Mouse (Mus musculus): ENCODE measurements around the gene Tmem150b. TPM values are rescaled to one million over a fixed set of nuclear protein-coding genes. Genes with fewer than 3 reads are reported as not detected.

Tmem150b gene
- not detected in 2 replicates for polyA plus RNA-seq (2012)

GRCm38 (mm10) chr7:4725169-4725568, at the start of gene Tmem150b:
TSS of gene Tmem150b (minus strand) at chr7:4725249.
- Histone ChIP-seq H3K9me3 (ENCODE audit: control insufficient read depth, low read length) (no peaks in the 10 kb centered on the region), H3K36me3 (ENCODE audit: control insufficient read depth) (no peaks in the 10 kb centered on the region), H3K4me3 (replicated peaks) (no peak within 1 kb of the TSS), H3K27me3 (ENCODE audit: control insufficient read depth) (peaks cover 13% of the 10 kb centered on the region), H3K4me1 (ENCODE audit: control insufficient read depth) (no peaks in the 10 kb centered on the region; the same call in 1 of the 2 replicates)
- no peak for TF ChIP-seq TAL1 (IDR thresholded peaks at IDR 0.05; ENCODE audit: low read length)
- TF ChIP-seq GATA1 (IDR thresholded peaks at IDR 0.05; ENCODE audit: low read length), result no peak

- Histone ChIP-seq H3K36me3 (ENCODE audit: control insufficient read depth) (no peaks in the 10 kb centered on the region), H3K4me3 (replicated peaks) (no peak within 1 kb of the TSS), H3K27me3 (ENCODE audit: control insufficient read depth) (peaks cover 50% of the 10 kb centered on the region), H3K9me3 (ENCODE audit: control insufficient read depth, low read length) (no peaks in the 10 kb centered on the region; the same call in 1 of the 2 replicates), H3K4me1 (ENCODE audit: control insufficient read depth) (no peaks in the 10 kb centered on the region)
- no peak for TF ChIP-seq TAL1 (IDR thresholded peaks at IDR 0.05; ENCODE audit: low read length)
Observed at GRCm38 (mm10) chr7:4771202-4771601, 46.2 kb upstream of the Tmem150b start, which contains the start of gene Fam71e2. TSS of gene Fam71e2 (minus strand) at chr7:4771302.

GRCm38 (mm10) chr7:4764946-4765710, 40.1 kb upstream of the Tmem150b start:
- Histone ChIP-seq H3K27me3 (ENCODE audit: control insufficient read depth) (peaks cover 54% of the 10 kb centered on the region), H3K4me3 (replicated peaks) (no peak overlapping the region), H3K9me3 (ENCODE audit: control insufficient read depth, low read length) (no peaks in the 10 kb centered on the region), H3K4me1 (ENCODE audit: control insufficient read depth) (no peaks in the 10 kb centered on the region), H3K36me3 (ENCODE audit: control insufficient read depth) (no peaks in the 10 kb centered on the region)
- no peak for TF ChIP-seq TAL1 (IDR thresholded peaks at IDR 0.05; ENCODE audit: low read length)
- TF ChIP-seq GATA1 (IDR thresholded peaks at IDR 0.05; ENCODE audit: low read length), result no peak

GRCm38 (mm10) chr7:4759670-4760069, 34.6 kb upstream of the Tmem150b start:
- H3K4me3 ChIP-seq (replicated peaks), result no peak overlapping the region
- H3K4me1 ChIP-seq (ENCODE audit: control insufficient read depth), result peaks cover 3% of the 10 kb centered on the region; the same call in 1 of the 2 replicates
- TF ChIP-seq TAL1 (IDR thresholded peaks at IDR 0.05; ENCODE audit: low read length) (no peak), GATA1 (IDR thresholded peaks at IDR 0.05; ENCODE audit: low read length) (no peak)
- H3K9me3 ChIP-seq (ENCODE audit: control insufficient read depth, low read length), result peaks cover 15% of the 10 kb centered on the region
- H3K27me3 ChIP-seq (ENCODE audit: control insufficient read depth), result peaks cover 39% of the 10 kb centered on the region
- H3K36me3 ChIP-seq (ENCODE audit: control insufficient read depth), result no peaks in the 10 kb centered on the region

- peaks cover 37% of the 10 kb centered on the region for H3K36me3 ChIP-seq (ENCODE audit: control insufficient read depth)
- H3K9me3 ChIP-seq (ENCODE audit: control insufficient read depth, low read length), result peaks cover 15% of the 10 kb centered on the region
- peak within 1 kb of the TSS; percentile 67 for H3K4me3 ChIP-seq (replicated peaks)
- H3K4me1 ChIP-seq (ENCODE audit: control insufficient read depth), result peaks cover 61% of the 10 kb centered on the region
- no peak for TF ChIP-seq GATA1 (IDR thresholded peaks at IDR 0.05; ENCODE audit: low read length)
- TF ChIP-seq TAL1 (IDR thresholded peaks at IDR 0.05; ENCODE audit: low read length), result no peak
- H3K27me3 ChIP-seq (ENCODE audit: control insufficient read depth), result peaks cover 4% of the 10 kb centered on the region
Observed at GRCm38 (mm10) chr7:4752821-4753570, 27.9 kb upstream of the Tmem150b start, which contains the start of gene Cox6b2. TSS of gene Cox6b2 (minus strand) at chr7:4753094.

- Histone ChIP-seq H3K4me1 (ENCODE audit: control insufficient read depth) (peaks cover 69% of the 10 kb centered on the region), H3K9me3 (ENCODE audit: control insufficient read depth, low read length) (peaks cover 15% of the 10 kb centered on the region), H3K36me3 (ENCODE audit: control insufficient read depth) (peaks cover 42% of the 10 kb centered on the region), H3K4me3 (replicated peaks) (peak overlapping the region; percentile 67), H3K27me3 (ENCODE audit: control insufficient read depth) (no peaks in the 10 kb centered on the region)
- TF ChIP-seq GATA1 (IDR thresholded peaks at IDR 0.05; ENCODE audit: low read length) (no peak), TAL1 (IDR thresholded peaks at IDR 0.05; ENCODE audit: low read length) (no peak)
Observed at GRCm38 (mm10) chr7:4751971-4752820, 27.1 kb upstream of the Tmem150b start.

- Histone ChIP-seq H3K9me3 (ENCODE audit: control insufficient read depth, low read length) (no peaks in the 10 kb centered on the region), H3K36me3 (ENCODE audit: control insufficient read depth) (peaks cover 72% of the 10 kb centered on the region), H3K27me3 (ENCODE audit: control insufficient read depth) (no peaks in the 10 kb centered on the region), H3K4me3 (replicated peaks) (peak overlapping the region; percentile 11), H3K4me1 (ENCODE audit: control insufficient read depth) (peaks cover 96% of the 10 kb centered on the region)
- TF ChIP-seq GATA1 (IDR thresholded peaks at IDR 0.05; ENCODE audit: low read length) (no peak), TAL1 (IDR thresholded peaks at IDR 0.05; ENCODE audit: low read length) (peak; percentile 70)
Observed at GRCm38 (mm10) chr7:4749169-4749568, 24.1 kb upstream of the Tmem150b start.

GRCm38 (mm10) chr7:4748321-4748720, 23.3 kb upstream of the Tmem150b start:
- peaks cover 80% of the 10 kb centered on the region for H3K36me3 ChIP-seq (ENCODE audit: control insufficient read depth)

More at GRCm38 (mm10) chr7:4748321-4748720, 23.3 kb upstream of the Tmem150b start:
- Histone ChIP-seq H3K27me3 (ENCODE audit: control insufficient read depth) (no peaks in the 10 kb centered on the region), H3K4me1 (ENCODE audit: control insufficient read depth) (peaks cover 99% of the 10 kb centered on the region), H3K4me3 (replicated peaks) (peak overlapping the region; percentile 49), H3K9me3 (ENCODE audit: control insufficient read depth, low read length) (no peaks in the 10 kb centered on the region)
- TF ChIP-seq GATA1 (IDR thresholded peaks at IDR 0.05; ENCODE audit: low read length) (no peak), TAL1 (IDR thresholded peaks at IDR 0.05; ENCODE audit: low read length) (no peak)

All from erythroblast, embryonic 14.5 days (primary cell).